Mouse (Mus musculus): Measurements from ENCODE around the gene Lin7a.

GRCm38 (mm10) chr10:107244691-107245530, 26.6 kb upstream of the Lin7a start:
- TF ChIP-seq POLR2A (IDR thresholded peaks at IDR 0.05; ENCODE audit: insufficient read depth, low read depth, low read length) (no peak), CTCF (IDR thresholded peaks at IDR 0.05; ENCODE audit: insufficient read depth, low read depth, low read length) (no peak)

Measured in olfactory bulb, adult 2 months (tissue).